Mouse (Mus musculus): ENCODE data around the gene 2310022B05Rik.

- TF ChIP-seq CTCF (IDR thresholded peaks at IDR 0.05; ENCODE audit: extremely low read depth, insufficient read depth, insufficient read length, insufficient replicate concordance) (no peak), POLR2A (IDR thresholded peaks at IDR 0.05; ENCODE audit: low read depth, low read length) (no peak)
These were observed 28.0 kb downstream of the 2310022B05Rik start for GRCm38 (mm10) chr8:124635247-124635502.

Data from spleen, adult 2 months (tissue).